15 mouse cellular contexts compared by ENCODE assay signal in the genomic region with DNA sequence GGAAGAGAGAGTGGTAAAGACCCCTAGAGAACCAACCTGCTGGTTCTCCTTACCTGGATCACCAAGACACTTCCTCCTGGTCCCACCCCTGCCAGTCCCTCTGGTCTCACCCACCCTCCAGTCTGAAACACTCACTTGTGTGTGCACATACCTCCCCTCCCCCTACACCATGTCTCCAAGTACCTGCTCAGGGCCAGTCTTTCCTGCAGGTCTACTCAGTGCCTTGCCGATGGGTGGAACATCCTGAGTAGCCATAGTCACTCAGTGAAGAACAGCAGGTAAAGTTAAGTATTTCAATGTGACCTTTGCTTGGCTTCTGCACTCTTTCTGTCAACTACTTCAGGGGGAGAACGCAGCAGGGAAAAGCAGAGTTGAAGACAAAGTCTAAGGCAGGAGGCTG.
"Had no signal": no experiment of that assay in that cellular context is flagged by ENCODE, and none has a peak within 500 bp of the region (broad histone marks: within the 10 kb centered on the region; RNA-seq: fewer than 3 reads in every experiment).

No protein-coding gene starts in this region.

- H3K27me3 ChIP-seq: limb, embryonic 12.5 days; stomach, embryonic 15.5 days had no signal

- ATAC-seq: liver, postnatal 0 days had no signal

- H3K4me3 ChIP-seq: left cerebral cortex, adult 2 months; limb, embryonic 12.5 days; liver, embryonic 13.5 days; lung, embryonic 15.5 days; megakaryocyte, embryonic 14.5 days; stomach, embryonic 15.5 days had no signal

- H3K4me2 ChIP-seq: liver, embryonic 13.5 days; lung, embryonic 15.5 days; midbrain, embryonic 11.5 days; stomach, embryonic 15.5 days had no signal

- H3K27ac ChIP-seq: left cerebral cortex, adult 2 months; liver, embryonic 13.5 days; lung, embryonic 15.5 days; macrophage; stomach, embryonic 15.5 days had no signal

- H3K9ac ChIP-seq: limb, embryonic 12.5 days; liver, embryonic 13.5 days; liver, postnatal 0 days; lung, embryonic 15.5 days; stomach, embryonic 15.5 days had no signal

- DNase-seq: kidney, postnatal 25 days; liver; liver, embryonic 13.5 days; liver, postnatal 0 days; lung, postnatal 14 days; right cerebral cortex, postnatal 14 days; thymus, adult 2 months; thymus, postnatal 25 days had no signal

- H3K9me3 ChIP-seq: limb, embryonic 12.5 days; liver, embryonic 13.5 days; lung, embryonic 15.5 days; stomach, embryonic 15.5 days had no signal

- H3K4me1 ChIP-seq: megakaryocyte, embryonic 14.5 days had no signal

- H3K36me3 ChIP-seq: limb, embryonic 12.5 days; liver, embryonic 13.5 days; lung, embryonic 15.5 days; stomach, embryonic 15.5 days had no signal
